Mouse (Mus musculus) embryonic facial prominence, embryonic 11.5 days (tissue): ENCODE results near the gene Map3k14. TPM values are rescaled to one million over a fixed set of nuclear protein-coding genes. Genes with fewer than 3 reads are reported as not detected.

Experiments
- ATAC-seq: fragments of 200-750 bp; cut with Nextera tagmentation; replicated peaks from 2 replicates; pipeline ENCODE4 v1.8.0; 2017; ENCODE audit warnings: low read depth; ENCODE audit not compliant: insufficient number of reproducible peaks, low FRiP score, low TSS enrichment
- DNase-seq: peaks from one replicate; pipeline ENCODE4 v3.0.0-alpha.2; 2015; ENCODE audit warnings: low spot score
- H3K27ac ChIP-seq: fragments of 300-500 bp; sonication (generic); replicated peaks from 2 replicates; pipeline ENCODE4 v1.5.1; 2014; ENCODE audit warnings: mild to moderate bottlenecking, low read depth, low read length, control low read depth
- H3K27me3 ChIP-seq: fragments of 300-500 bp; sonication (generic); 2 replicates; pipeline ENCODE4 v1.6.1; 2014; ENCODE audit warnings: mild to moderate bottlenecking, low read length, moderate library complexity, mixed read lengths; ENCODE audit not compliant: control insufficient read depth, insufficient read depth
- H3K36me3 ChIP-seq: fragments of 300-500 bp; sonication (generic); replicated peaks from 2 replicates; pipeline ENCODE4 v1.6.1; 2014; ENCODE audit warnings: low read depth, mild to moderate bottlenecking, low read length, moderate library complexity, mixed read lengths; ENCODE audit not compliant: control insufficient read depth, insufficient read depth
- H3K4me1 ChIP-seq: fragments of 300-500 bp; sonication (generic); 2 replicates; pipeline ENCODE4 v1.6.1; 2014; ENCODE audit warnings: low read length, mixed read lengths; ENCODE audit not compliant: control insufficient read depth, insufficient read depth
- H3K4me2 ChIP-seq: fragments of 300-500 bp; sonication (generic); 2 replicates; pipeline ENCODE4 v1.6.1; 2014; ENCODE audit warnings: low read depth, mild to moderate bottlenecking, control low read depth, low read length, moderate library complexity
- H3K4me3 ChIP-seq: fragments of 300-500 bp; sonication (generic); 2 replicates; pipeline ENCODE4 v1.5.1; 2014; ENCODE audit warnings: low read depth, low read length, control low read depth
- H3K9ac ChIP-seq: fragments of 300-500 bp; sonication (generic); replicated peaks from 2 replicates; pipeline ENCODE4 v1.6.1; 2014; ENCODE audit warnings: mild to moderate bottlenecking, control low read depth, low read length
- H3K9me3 ChIP-seq: fragments of 300-500 bp; sonication (generic); replicated peaks from 2 replicates; pipeline ENCODE4 v1.6.1; 2016; ENCODE audit warnings: mild to moderate bottlenecking, low read length, inconsistent platforms, mixed read lengths; ENCODE audit not compliant: control insufficient read depth
- WGBS: fragments of 180-500 bp; shearing (Covaris S2); extraction: QIAGEN DNeasy Blood & Tissue Kit; methylation state at CpG from one replicate; pipeline ENCODE4 v1.1.7; 2014; 5-methylcytosine and 5-hydroxymethylcytosine counted together
- polyA plus RNA-seq: library from polyadenylated mRNA; unstranded; fragments of >200 nt; fragmentation: Nextera tagmentation; extraction: Ambion mirVana; gene quantifications from 2 replicates; pipeline ENCODE4 v1.2.1, GENCODE M21; 2014

Map3k14 gene
- polyA plus RNA-seq, 1 experiment from 2014 or later, result 1.9 TPM

DNA sequence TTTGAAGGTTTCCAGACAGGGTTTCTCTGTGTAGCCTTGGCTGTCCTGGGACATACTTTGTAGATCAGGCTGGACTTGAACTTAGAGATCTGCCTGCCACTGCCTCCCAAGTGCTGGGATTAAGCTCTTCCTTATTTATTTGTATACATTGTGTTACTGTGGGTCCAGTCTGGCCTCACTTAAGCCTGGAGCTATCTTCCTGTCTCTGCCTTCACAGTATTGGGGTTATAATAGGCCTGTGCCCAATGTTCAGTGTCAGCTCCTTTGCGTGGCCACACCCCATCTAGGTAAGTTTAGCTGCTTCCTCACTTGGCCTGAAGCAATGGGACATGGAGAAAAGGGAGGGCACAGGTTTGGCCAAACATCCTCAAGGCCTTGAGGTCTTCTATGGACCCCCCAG lies 90.8 kb downstream of the Map3k14 start:
- 84% methylated on average over 1 of the region's 1 CpGs for WGBS
- H3K27ac ChIP-seq, result no peak overlapping the region
- no peak for DNase-seq
- no peak overlapping the region for H3K4me3 ChIP-seq
- ATAC-seq, result no peak
- peaks cover 13% of the 10 kb centered on the region for H3K27me3 ChIP-seq
- no peaks in the 10 kb centered on the region for H3K36me3 ChIP-seq
- H3K9me3 ChIP-seq, result no peaks in the 10 kb centered on the region
- no peak overlapping the region for H3K4me2 ChIP-seq
- H3K9ac ChIP-seq, result no peak overlapping the region
- H3K4me1 ChIP-seq, result no peaks in the 10 kb centered on the region

DNA sequence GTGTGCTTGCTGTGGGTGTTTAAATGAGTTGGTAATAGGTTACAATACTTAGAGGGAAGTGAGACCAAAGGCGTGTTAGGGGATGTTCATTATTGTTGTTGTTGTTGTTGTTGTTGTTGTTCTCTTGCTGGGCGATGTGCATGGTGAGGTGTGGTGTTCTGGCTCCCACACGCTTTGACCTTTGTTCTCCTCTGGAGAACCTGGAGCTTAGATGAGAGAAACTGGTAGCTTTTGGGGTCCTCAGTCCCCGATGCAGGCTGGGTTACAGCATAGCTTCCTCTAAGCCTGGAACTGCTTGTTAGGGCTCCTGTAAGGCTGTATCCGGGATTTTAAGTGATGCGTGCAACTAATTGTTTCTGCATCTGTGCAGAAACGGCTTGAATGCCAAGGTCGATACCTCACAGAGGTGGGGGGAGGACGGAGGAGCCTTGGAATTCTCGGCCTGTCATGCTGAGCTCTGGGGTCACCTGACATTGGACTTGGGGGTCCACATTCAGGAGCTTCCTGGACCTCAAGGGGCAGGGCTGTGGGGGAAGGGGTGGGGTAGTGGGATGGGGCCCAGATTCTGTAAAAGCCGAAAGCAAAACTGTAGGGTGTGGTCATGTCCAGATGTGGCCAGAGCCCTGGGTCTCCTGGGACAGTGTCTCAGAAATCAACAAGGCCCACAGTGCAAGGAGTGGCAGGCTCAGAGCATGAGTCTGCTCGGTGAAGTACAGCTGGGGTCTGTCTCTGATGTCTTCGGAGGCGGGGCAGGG lies 91.4 kb downstream of the Map3k14 start:
- H3K4me1 ChIP-seq, result 0 out of 2 replicates have a peak, but pooled peaks cover 2% of the 10 kb centered on the region
- no peak overlapping the region for H3K4me2 ChIP-seq
- H3K36me3 ChIP-seq, result no peaks in the 10 kb centered on the region
- no peak overlapping the region for H3K9ac ChIP-seq
- whole genome bisulfite sequencing, result 72% methylated on average over 14 of the region's 14 CpGs
- no peak overlapping the region for H3K27ac ChIP-seq
- ATAC-seq, result no peak
- H3K9me3 ChIP-seq, result no peaks in the 10 kb centered on the region
- H3K4me3 ChIP-seq, result no peak overlapping the region
- no peak for DNase-seq
- H3K27me3 ChIP-seq, result peaks cover 19% of the 10 kb centered on the region

DNA sequence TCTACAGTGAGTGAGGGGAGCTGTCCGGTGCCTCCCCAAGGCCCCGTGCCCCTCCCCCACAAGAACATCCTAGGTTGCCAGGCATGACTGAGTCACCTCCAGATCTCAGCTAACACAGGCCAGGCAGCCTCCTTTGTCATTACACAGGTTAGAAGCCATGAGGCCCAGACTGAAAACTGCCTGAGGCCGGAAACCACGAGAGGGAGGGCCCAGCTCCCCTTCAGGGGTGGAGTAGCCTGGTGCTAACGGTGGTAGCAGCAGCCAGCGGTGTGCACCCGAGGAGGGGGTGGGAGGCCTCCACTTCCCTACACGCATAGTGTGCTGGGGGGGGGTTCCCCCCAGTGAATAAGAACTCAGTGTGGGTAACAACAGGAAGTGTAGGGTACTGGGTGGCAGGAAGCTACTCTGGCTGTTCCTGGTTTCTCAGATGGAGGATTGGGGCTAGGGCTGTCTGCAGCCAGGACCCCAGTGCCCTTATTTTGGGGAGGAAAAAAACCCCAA lies 92.3 kb downstream of the Map3k14 start:
- ATAC-seq, result no peak
- H3K36me3 ChIP-seq, result no peaks in the 10 kb centered on the region
- H3K4me3 ChIP-seq, result no peak overlapping the region
- H3K27me3 ChIP-seq, result peaks cover 28% of the 10 kb centered on the region
- H3K9ac ChIP-seq, result no peak overlapping the region
- no peak overlapping the region for H3K4me2 ChIP-seq
- H3K9me3 ChIP-seq, result no peaks in the 10 kb centered on the region
- no peak for DNase-seq
- WGBS, result 46% methylated on average over 8 of the region's 8 CpGs
- H3K4me1 ChIP-seq, result peaks cover 4% of the 10 kb centered on the region; the same call in 1 of the 2 replicates
- no peak overlapping the region for H3K27ac ChIP-seq

DNA sequence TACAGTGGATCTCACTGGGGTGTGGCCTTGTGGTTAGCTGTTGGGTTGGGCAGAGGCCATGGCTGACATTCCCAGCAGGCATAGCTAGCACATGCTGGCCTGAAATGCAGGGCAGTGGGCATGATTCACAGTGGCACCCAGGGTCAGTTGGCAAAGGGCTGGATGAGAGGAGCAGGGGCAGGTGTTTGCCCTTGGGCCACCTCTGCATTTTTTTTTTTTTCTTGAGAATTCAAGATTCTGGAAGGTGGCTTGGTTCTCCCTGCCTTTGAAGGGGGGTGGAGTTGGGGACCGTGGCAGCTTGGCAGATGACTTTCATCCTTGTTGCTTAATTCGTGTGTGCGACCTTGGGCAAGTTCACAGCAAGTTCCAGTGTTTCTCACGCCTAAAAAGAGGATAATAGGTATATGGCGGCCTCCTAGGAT lies 92.8 kb downstream of the Map3k14 start:
- 79% methylated on average over 5 of the region's 5 CpGs for WGBS
- no peak overlapping the region for H3K27ac ChIP-seq

DNA sequence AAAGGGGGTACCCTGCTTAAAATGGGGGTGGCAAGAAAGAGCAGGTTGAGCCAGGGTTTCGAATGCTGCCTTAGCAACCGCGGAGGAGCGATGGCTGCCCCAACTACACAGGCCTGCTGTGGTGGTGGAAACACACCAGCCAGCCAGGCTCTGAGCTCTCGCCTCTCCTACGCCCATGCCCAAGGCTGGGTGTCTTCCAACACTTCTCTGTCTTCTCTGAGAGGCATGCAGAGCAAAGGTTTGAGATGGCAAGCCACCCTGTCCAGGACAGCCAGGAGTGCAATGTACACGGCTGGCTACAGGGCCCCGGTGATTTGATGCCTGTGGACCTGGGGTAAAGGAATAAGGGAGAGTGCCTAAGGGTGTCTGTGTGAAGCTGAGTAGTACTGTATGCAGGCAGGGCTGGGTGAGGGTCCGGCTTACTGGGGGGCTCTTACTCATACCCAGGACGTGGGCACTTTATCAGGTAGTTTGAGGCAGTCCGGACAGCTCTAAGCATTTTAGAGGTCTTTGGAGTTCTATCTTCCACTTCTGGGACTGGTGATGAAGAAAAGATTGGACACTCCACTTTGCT lies 93.4 kb downstream of the Map3k14 start:
- 89% methylated on average over 11 of the region's 11 CpGs for WGBS
- Histone ChIP-seq H3K27me3 (peaks cover 38% of the 10 kb centered on the region), H3K27ac (no peak overlapping the region), H3K9ac (no peak overlapping the region), H3K4me2 (no peak overlapping the region), H3K4me3 (no peak overlapping the region), H3K9me3 (no peaks in the 10 kb centered on the region), H3K36me3 (no peaks in the 10 kb centered on the region), H3K4me1 (peaks cover 4% of the 10 kb centered on the region; the same call in 1 of the 2 replicates)
- DNase-seq (no peak), ATAC-seq (no peak)

More for the DNA sequence above, 92.8 kb downstream of the Map3k14 start:
- Histone ChIP-seq H3K9me3 (no peaks in the 10 kb centered on the region), H3K36me3 (no peaks in the 10 kb centered on the region), H3K27me3 (peaks cover 34% of the 10 kb centered on the region), H3K4me1 (peaks cover 4% of the 10 kb centered on the region; the same call in 1 of the 2 replicates), H3K4me3 (no peak overlapping the region), H3K4me2 (no peak overlapping the region), H3K9ac (no peak overlapping the region)
- no peak for DNase-seq
- no peak for ATAC-seq

DNA sequence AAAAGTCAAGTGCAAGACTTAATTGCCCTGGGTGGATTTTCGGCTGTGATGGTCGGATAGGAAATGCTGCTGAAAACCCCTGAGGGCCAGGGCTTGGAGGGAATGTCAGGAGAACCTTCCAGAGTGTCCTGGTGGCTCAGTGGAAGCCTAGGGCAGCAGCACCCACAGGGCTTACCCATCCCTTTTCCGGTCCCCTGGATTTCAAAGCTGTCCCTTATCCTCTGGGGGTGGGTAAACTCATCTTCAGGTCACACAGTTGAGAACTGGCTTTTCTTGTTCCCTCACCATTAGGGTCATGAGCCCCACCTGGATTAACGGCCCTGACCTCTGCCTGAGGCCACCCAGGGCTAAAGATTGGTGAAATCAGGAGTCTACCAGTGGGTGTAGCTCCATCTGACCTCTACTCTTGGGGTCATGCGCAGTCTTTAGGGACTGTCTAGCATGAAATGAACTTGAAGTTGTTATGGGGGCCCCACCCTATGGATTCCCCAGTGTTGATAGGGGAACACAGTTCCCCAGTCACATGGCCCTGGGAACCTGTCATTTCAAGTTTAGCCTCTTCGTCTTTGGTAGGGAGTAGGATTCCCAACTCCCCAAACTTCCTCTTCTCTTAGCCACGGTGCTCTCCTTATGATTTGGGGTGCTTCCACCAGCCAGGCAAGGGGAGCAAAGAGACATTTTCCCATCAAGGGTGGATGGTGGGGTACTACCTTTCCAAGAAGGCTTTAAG lies 94.1 kb downstream of the Map3k14 start:
- Histone ChIP-seq H3K27ac (no peak overlapping the region), H3K9me3 (no peaks in the 10 kb centered on the region), H3K4me1 (peaks cover 4% of the 10 kb centered on the region; the same call in 1 of the 2 replicates), H3K9ac (no peak overlapping the region), H3K4me2 (no peak overlapping the region), H3K27me3 (peaks cover 38% of the 10 kb centered on the region), H3K4me3 (no peak overlapping the region), H3K36me3 (no peaks in the 10 kb centered on the region)
- ATAC-seq (no peak), DNase-seq (no peak)
- 80% methylated on average over 7 of the region's 7 CpGs for WGBS

DNA sequence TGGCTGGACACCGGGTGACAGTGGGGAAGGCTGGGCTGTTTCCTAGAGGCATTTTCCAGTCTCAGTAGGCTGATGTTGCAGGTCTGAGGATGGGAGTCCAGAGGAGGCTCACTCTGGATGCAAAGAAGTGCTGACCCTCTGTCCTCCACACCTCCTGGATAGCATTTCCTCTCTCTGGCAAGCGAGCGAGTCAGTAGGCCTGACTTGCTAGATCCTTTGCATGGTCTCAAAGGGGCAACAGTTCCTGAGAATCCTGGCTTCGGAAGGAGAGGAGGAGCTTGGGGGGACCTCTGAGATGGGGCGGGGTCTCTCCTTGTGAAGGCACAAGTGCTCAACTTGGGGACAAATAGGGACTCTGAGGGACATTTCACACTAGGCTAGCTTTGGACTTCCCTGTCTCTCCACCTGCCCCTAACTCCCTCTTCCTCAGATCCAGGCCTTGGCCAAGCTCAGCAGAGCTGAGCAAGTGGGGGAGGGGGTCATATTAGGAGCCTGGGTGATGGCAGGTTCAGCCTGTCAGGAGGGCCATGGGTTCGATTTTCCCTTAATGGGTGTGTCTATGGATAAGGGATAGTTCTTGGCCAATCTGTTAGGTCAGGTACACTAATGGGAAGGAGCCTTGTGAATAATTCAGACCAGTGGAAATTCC lies 94.8 kb downstream of the Map3k14 start:
- no peak overlapping the region for H3K4me3 ChIP-seq
- 60% methylated on average over 6 of the region's 6 CpGs for WGBS
- H3K9ac ChIP-seq, result no peak overlapping the region
- H3K27me3 ChIP-seq, result peaks cover 38% of the 10 kb centered on the region
- H3K27ac ChIP-seq, result no peak overlapping the region
- no peaks in the 10 kb centered on the region for H3K36me3 ChIP-seq
- ATAC-seq (no peak), DNase-seq (no peak)
- peaks cover 4% of the 10 kb centered on the region; the same call in 1 of the 2 replicates for H3K4me1 ChIP-seq
- H3K9me3 ChIP-seq, result no peaks in the 10 kb centered on the region
- H3K4me2 ChIP-seq, result no peak overlapping the region; the same call in 1 of the 2 replicates
